Mouse (Mus musculus) limb, embryonic 14.5 days (tissue): Measurements from ENCODE around the gene Pml. TPM values are rescaled to one million over a fixed set of nuclear protein-coding genes. Genes with fewer than 3 reads are reported as not detected.
A peak's percentile ranks its signal among the peaks of the same experiment; 100 is the strongest.

Experiments
- ATAC-seq: fragments of 200-750 bp; cut with Nextera tagmentation; 2 replicates; pipeline ENCODE4 v1.8.0; 2017; ENCODE audit warnings: low read depth, moderate number of reproducible peaks, moderate TSS enrichment; ENCODE audit not compliant: low FRiP score
- DNase-seq: peaks from one replicate; pipeline ENCODE4 v3.0.0-alpha.2; 2015; ENCODE audit warnings: low spot score
- H3K27ac ChIP-seq: fragments of 300-500 bp; sonication (generic); replicated peaks from 2 replicates; pipeline ENCODE4 v1.5.1; 2014; ENCODE audit warnings: low read depth, mild to moderate bottlenecking, low read length, moderate library complexity, mixed read lengths
- H3K27me3 ChIP-seq: fragments of 300-500 bp; sonication (generic); 2 replicates; pipeline ENCODE4 v1.6.1; 2014; ENCODE audit warnings: low read length, mixed read lengths; ENCODE audit not compliant: control insufficient read depth, insufficient read depth
- H3K36me3 ChIP-seq: fragments of 300-500 bp; sonication (generic); 2 replicates; pipeline ENCODE4 v1.6.1; 2014; ENCODE audit warnings: mild to moderate bottlenecking, low read length, moderate library complexity, mixed read lengths; ENCODE audit not compliant: control insufficient read depth, insufficient read depth
- H3K4me1 ChIP-seq: fragments of 300-500 bp; sonication (generic); 2 replicates; pipeline ENCODE4 v1.6.1; 2014; ENCODE audit warnings: antibody characterized with exemption, low read length, mixed read lengths; ENCODE audit not compliant: control insufficient read depth, insufficient read depth
- H3K4me2 ChIP-seq: fragments of 300-500 bp; sonication (generic); replicated peaks from 2 replicates; pipeline ENCODE4 v1.6.1; 2014; ENCODE audit warnings: low read depth, mild to moderate bottlenecking, low read length, moderate library complexity; ENCODE audit not compliant: severe bottlenecking
- H3K4me3 ChIP-seq: fragments of 300-500 bp; sonication (generic); replicated peaks from 2 replicates; pipeline ENCODE4 v1.5.1; 2014; ENCODE audit warnings: low read length
- H3K9ac ChIP-seq: fragments of 300-500 bp; sonication (generic); 2 replicates; pipeline ENCODE4 v1.6.1; 2014; ENCODE audit warnings: mild to moderate bottlenecking, low read depth, low read length, moderate library complexity; ENCODE audit not compliant: severe bottlenecking
- H3K9me3 ChIP-seq: fragments of 300-500 bp; sonication (generic); 2 replicates; pipeline ENCODE4 v1.6.1; 2016; ENCODE audit warnings: low read length; ENCODE audit not compliant: control insufficient read depth
- POLR2A ChIP-seq: fragments of 200-500 bp; IDR thresholded peaks from 2 replicates; pipeline ENCODE4 v1.8.0; 2012; ENCODE audit warnings: inconsistent platforms, mild to moderate bottlenecking, moderate library complexity, borderline replicate concordance; ENCODE audit not compliant: insufficient read depth, insufficient read length; ENCODE audit errors: extremely low read depth
- WGBS: fragments of 180-500 bp; shearing (Covaris S2); extraction: QIAGEN DNeasy Blood & Tissue Kit; methylation state at CpG from one replicate; pipeline ENCODE4 v1.1.7; 2014; 5-methylcytosine and 5-hydroxymethylcytosine counted together
- polyA plus RNA-seq, 2 experiments: library from polyadenylated mRNA; depleted of rRNA in 1 of 2; stranded (reverse) in 1 of 2; unstranded in 1 of 2; fragments of >200 nt; fragmentation: Nextera tagmentation in 1 of 2; extraction: Ambion mirVana in 1 of 2; gene quantifications; 2 replicates each; pipeline versions ENCODE4 v1.2.1 to v1.2.3; 2012 to 2014

Pml gene
- polyA plus RNA-seq, 2 experiments = 15.4 to 22.4 TPM

DNA sequence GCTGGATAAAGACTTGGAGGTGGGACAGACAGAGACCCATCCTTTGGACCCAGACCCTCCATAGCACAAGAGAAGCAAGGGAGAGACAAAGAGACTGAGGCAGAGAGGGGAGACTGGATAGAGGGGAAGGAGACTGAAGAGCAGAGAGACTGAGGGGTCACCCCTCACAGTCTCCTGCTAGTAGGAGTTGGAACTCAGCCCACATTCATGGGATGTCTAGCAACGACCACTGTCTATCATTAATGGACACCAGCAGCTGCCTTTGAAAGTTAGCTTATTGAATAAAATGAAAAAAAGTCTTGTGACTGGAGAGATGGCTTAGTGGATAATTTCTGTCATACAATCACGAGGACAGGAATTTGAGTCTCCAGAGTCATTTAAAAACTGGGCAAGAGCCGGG is 17.5 kb upstream of the Pml start:
- H3K36me3 ChIP-seq = peaks cover 9% of the 10 kb centered on the region
- peak; percentile 47; the same call in 1 of the 2 replicates for ATAC-seq
- H3K27me3 ChIP-seq = no peaks in the 10 kb centered on the region
- WGBS = 69% methylated on average over 3 of the region's 3 CpGs
- H3K4me3 ChIP-seq = no peak overlapping the region
- H3K27ac ChIP-seq = peak overlapping the region; percentile 48; the same call in 1 of the 2 replicates
- H3K9ac ChIP-seq = no peak overlapping the region
- TF ChIP-seq POLR2A = no peak
- H3K9me3 ChIP-seq = no peaks in the 10 kb centered on the region
- peaks cover 8% of the 10 kb centered on the region for H3K4me1 ChIP-seq
- no peak overlapping the region for H3K4me2 ChIP-seq
- DNase-seq = peak; percentile 56

GRCm38 (mm10) chr9:58266571-58267011 is 17.0 kb upstream of the Pml start:
- Histone ChIP-seq H3K4me1 (peaks cover 8% of the 10 kb centered on the region), H3K27ac (peak overlapping the region; percentile 48; the same call in 1 of the 2 replicates), H3K9me3 (no peaks in the 10 kb centered on the region), H3K27me3 (no peaks in the 10 kb centered on the region), H3K4me2 (no peak overlapping the region), H3K9ac (no peak overlapping the region), H3K36me3 (peaks cover 12% of the 10 kb centered on the region), H3K4me3 (no peak overlapping the region)
- no peak for DNase-seq
- WGBS = 16% methylated on average over 4 of the region's 4 CpGs
- no peak for TF ChIP-seq POLR2A
- no peak for ATAC-seq

GRCm38 (mm10) chr9:58265368-58265767 is 15.8 kb upstream of the Pml start:
- Histone ChIP-seq H3K9me3 (no peaks in the 10 kb centered on the region), H3K9ac (no peak overlapping the region), H3K36me3 (peaks cover 22% of the 10 kb centered on the region), H3K27me3 (no peaks in the 10 kb centered on the region), H3K27ac (no peak overlapping the region), H3K4me2 (no peak overlapping the region), H3K4me3 (no peak overlapping the region), H3K4me1 (peaks cover 8% of the 10 kb centered on the region)
- WGBS = 77% methylated on average over 3 of the region's 3 CpGs
- no peak for ATAC-seq
- TF ChIP-seq POLR2A = no peak
- no peak for DNase-seq

DNA sequence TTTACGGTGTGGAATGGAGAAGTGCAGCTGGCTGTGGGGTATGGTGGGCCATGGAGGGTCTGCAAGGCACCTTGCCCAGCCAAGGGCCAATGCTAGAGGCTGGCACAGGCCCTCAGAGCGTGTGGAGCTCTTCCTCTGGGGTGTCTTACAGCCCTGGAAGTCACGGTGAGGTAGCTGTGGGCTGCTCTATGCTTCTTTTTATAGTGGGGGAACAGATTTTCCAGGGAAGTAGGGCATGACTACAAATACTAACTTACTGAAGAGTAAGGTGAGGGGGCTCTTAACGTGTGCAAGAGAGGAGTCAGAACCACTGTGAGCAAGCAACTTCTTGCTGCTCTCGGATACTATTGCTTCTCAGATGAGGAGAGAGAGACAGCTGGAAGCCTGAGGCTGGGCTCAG is 12.9 kb upstream of the Pml start:
- 91% methylated on average over 5 of the region's 5 CpGs for WGBS
- Histone ChIP-seq H3K4me1 (peaks cover 8% of the 10 kb centered on the region), H3K27ac (no peak overlapping the region), H3K9ac (no peak overlapping the region), H3K27me3 (no peaks in the 10 kb centered on the region), H3K4me2 (no peak overlapping the region), H3K4me3 (no peak overlapping the region), H3K36me3 (peaks cover 40% of the 10 kb centered on the region), H3K9me3 (no peaks in the 10 kb centered on the region)
- no peak for TF ChIP-seq POLR2A
- ATAC-seq = no peak
- no peak for DNase-seq

DNA sequence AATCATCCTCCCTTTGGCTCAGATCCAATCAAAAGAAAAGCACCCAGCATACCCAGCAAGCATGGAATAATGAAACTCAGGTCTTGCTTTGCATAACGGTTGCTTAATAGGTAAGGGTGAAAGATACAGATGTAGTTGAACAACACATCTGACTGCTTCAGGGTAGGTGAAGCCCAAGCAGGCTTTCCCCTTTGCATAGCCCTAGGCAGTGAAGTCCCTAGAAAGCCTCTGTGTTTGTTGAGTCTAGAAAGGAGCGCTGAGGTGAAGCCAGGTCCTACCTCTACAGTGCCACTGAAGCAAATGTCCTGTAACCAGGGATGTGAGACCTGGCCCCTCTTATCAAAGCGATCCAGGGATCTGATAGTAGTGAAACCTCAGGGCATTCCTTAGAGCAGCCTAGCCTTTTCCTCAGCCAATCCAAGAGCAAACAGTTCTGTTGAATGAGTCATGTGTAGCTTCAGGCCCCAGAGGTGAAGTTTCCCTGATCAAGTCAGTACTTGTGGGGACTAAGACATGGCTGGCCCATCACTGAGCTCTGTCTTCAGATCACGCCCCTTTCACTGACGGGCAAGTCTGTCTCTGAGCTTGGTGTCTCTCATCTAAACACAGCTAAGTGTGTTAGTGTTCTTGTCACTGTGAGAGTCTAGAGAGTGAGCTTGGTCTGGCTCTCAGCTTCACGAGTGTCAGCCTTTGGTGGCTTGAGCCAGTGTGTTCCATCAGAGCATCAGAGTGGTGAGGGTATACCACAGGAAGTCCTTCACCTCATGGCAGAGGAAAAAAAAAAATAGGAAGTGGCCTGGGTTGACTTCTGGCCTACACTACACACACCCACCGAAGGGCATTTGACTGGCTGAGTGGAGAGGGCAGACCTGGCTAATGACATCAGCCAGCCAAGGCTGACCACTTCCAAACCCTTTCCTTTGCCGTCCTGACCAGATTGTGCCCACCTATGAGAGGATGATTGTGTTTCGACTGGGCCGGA is 6.4 kb upstream of the Pml start:
- ATAC-seq (no peak), DNase-seq (no peak)
- 90% methylated on average over 10 of the region's 10 CpGs for WGBS
- H3K36me3 ChIP-seq = peaks cover 37% of the 10 kb centered on the region
- peaks cover 2% of the 10 kb centered on the region; the same call in 1 of the 2 replicates for H3K4me1 ChIP-seq
- no peak overlapping the region for H3K4me2 ChIP-seq
- H3K4me3 ChIP-seq = no peak overlapping the region
- H3K9me3 ChIP-seq = no peaks in the 10 kb centered on the region
- TF ChIP-seq POLR2A = no peak
- no peak overlapping the region for H3K9ac ChIP-seq
- H3K27me3 ChIP-seq = no peaks in the 10 kb centered on the region
- H3K27ac ChIP-seq = no peak overlapping the region
